Mouse (Mus musculus) embryonic fibroblast, embryonic 13.5 days (primary cell): ENCODE measurements around the gene Mmgt2.

ENCODE experiments used
- CTCF ChIP-seq: IDR thresholded peaks from 2 replicates; pipeline ENCODE4 v1.5.1; 2011; ENCODE audit warnings: mild to moderate bottlenecking, control low read depth, low read length, moderate library complexity, borderline replicate concordance; ENCODE audit not compliant: insufficient read depth
- POLR2A ChIP-seq: IDR thresholded peaks from 2 replicates; pipeline ENCODE4 v1.6.1; 2011; ENCODE audit warnings: low read depth, mild to moderate bottlenecking, control low read depth, low read length, moderate library complexity

- TF ChIP-seq POLR2A (no peak), CTCF (no peak)
These were observed 27.4 kb upstream of the Mmgt2 start for GRCm38 (mm10) chr11:62621079-62621478.
